25 mouse cellular contexts compared by ENCODE assay signal in genomic region chr2:3499543-3499942, GRCm38 (mm10). TPM values are rescaled to one million over a fixed set of nuclear protein-coding genes. Genes with fewer than 3 reads are reported as not detected.
DNase-seq lines count a peak whose midpoint lies in the region; ATAC-seq and TF ChIP-seq lines count a peak whose summit lies in the region.
"Had no signal": no experiment of that assay in that cellular context is flagged by ENCODE, and none has a peak within 500 bp of the region (broad histone marks: within the 10 kb centered on the region; RNA-seq: fewer than 3 reads in every experiment).

No protein-coding gene starts in this region.

- no peak overlapping the region for H3K9ac ChIP-seq in liver, embryonic 11.5 days (ENCODE audit: low read depth, low read length)
- H3K9ac ChIP-seq in liver, embryonic 13.5 days, result no peak overlapping the region; the same call in 1 of the 2 replicates
- no peak overlapping the region for H3K9ac ChIP-seq in liver, embryonic 16.5 days (ENCODE audit: low read depth, low read length)
- no peak overlapping the region for H3K9ac ChIP-seq in midbrain, embryonic 11.5 days (ENCODE audit: low read length)
- H3K9ac ChIP-seq in stomach, postnatal 0 days (ENCODE audit: low read length), result no peak overlapping the region
- H3K9ac ChIP-seq: embryonic facial prominence, embryonic 12.5 days; embryonic facial prominence, embryonic 15.5 days; forebrain, postnatal 0 days; heart, embryonic 12.5 days; heart, embryonic 15.5 days; hindbrain, embryonic 13.5 days had no signal

- peaks cover 37% of the 10 kb centered on the region for H3K36me3 ChIP-seq in liver, embryonic 11.5 days (ENCODE audit: control insufficient read depth, insufficient read depth, low read length)
- peaks cover 81% of the 10 kb centered on the region for H3K36me3 ChIP-seq in liver, embryonic 13.5 days
- H3K36me3 ChIP-seq in liver, embryonic 16.5 days (ENCODE audit: control insufficient read depth, insufficient read depth), result peaks cover 29% of the 10 kb centered on the region
- H3K36me3 ChIP-seq in midbrain, embryonic 11.5 days (ENCODE audit: control insufficient read depth, insufficient read depth, low read length), result peaks cover 12% of the 10 kb centered on the region
- peaks cover 26% of the 10 kb centered on the region for H3K36me3 ChIP-seq in stomach, postnatal 0 days (ENCODE audit: control insufficient read depth, insufficient read depth, low read length)

- no peaks in the 10 kb centered on the region for H3K4me1 ChIP-seq in liver, embryonic 11.5 days (replicated peaks; ENCODE audit: control insufficient read depth, insufficient read depth, low read length)
- peaks cover 19% of the 10 kb centered on the region for H3K4me1 ChIP-seq in liver, embryonic 13.5 days (replicated peaks)
- no peaks in the 10 kb centered on the region; the same call in 1 of the 2 replicates for H3K4me1 ChIP-seq in liver, embryonic 16.5 days (ENCODE audit: control insufficient read depth, low read depth, low read length)
- H3K4me1 ChIP-seq in midbrain, embryonic 11.5 days (ENCODE audit: control insufficient read depth, insufficient read depth, low read length), result no peaks in the 10 kb centered on the region
- H3K4me1 ChIP-seq in stomach, postnatal 0 days (replicated peaks; ENCODE audit: control insufficient read depth, insufficient read depth), result no peaks in the 10 kb centered on the region
- H3K4me1 ChIP-seq: embryonic facial prominence, embryonic 12.5 days; embryonic facial prominence, embryonic 15.5 days; heart, embryonic 12.5 days; heart, embryonic 15.5 days; hindbrain, embryonic 10.5 days; hindbrain, embryonic 13.5 days had no signal

- TF ChIP-seq CTCF in stomach, postnatal 0 days (IDR thresholded peaks at IDR 0.05; ENCODE audit: low read depth), result no peak

- no peak overlapping the region for H3K27ac ChIP-seq in liver, embryonic 11.5 days (ENCODE audit: low read depth, low read length)
- H3K27ac ChIP-seq in liver, embryonic 13.5 days, result no peak overlapping the region; the same call in 1 of the 2 replicates
- 0 out of 2 replicates have a peak overlapping the region, but pooled peaks have one; percentile 24 for H3K27ac ChIP-seq in liver, embryonic 16.5 days (ENCODE audit: low read length)
- H3K27ac ChIP-seq in midbrain, embryonic 11.5 days (ENCODE audit: low read depth, low read length), result no peak overlapping the region
- H3K27ac ChIP-seq in stomach, postnatal 0 days (replicated peaks), result no peak overlapping the region
- H3K27ac ChIP-seq: embryonic facial prominence, embryonic 12.5 days; embryonic facial prominence, embryonic 15.5 days; heart, embryonic 15.5 days; hindbrain, embryonic 10.5 days; hindbrain, embryonic 13.5 days had no signal

- 88% methylated on average over 6 of the region's 6 CpGs for WGBS in liver, embryonic 11.5 days
- 73% methylated on average over 6 of the region's 6 CpGs for WGBS in liver, embryonic 13.5 days (ENCODE audit: insufficient replicate concordance)
- WGBS in liver, embryonic 16.5 days (ENCODE audit: insufficient replicate concordance), result 47% methylated on average over 6 of the region's 6 CpGs
- 89% methylated on average over 6 of the region's 6 CpGs for WGBS in midbrain, embryonic 11.5 days
- WGBS in stomach, postnatal 0 days, result 84% methylated on average over 6 of the region's 6 CpGs

- peak; percentile 68 for ATAC-seq in liver, embryonic 11.5 days (replicated peaks; ENCODE audit: low FRiP score)
- peak; percentile 73 for ATAC-seq in liver, embryonic 13.5 days (ENCODE audit: low read depth)
- peak; percentile 51; the same call in 1 of the 2 replicates for ATAC-seq in liver, embryonic 16.5 days (ENCODE audit: low read depth)
- no peak for ATAC-seq in midbrain, embryonic 11.5 days (ENCODE audit: low FRiP score)
- no peak for ATAC-seq in stomach, postnatal 0 days (ENCODE audit: low FRiP score, low TSS enrichment)
- ATAC-seq: CD4-positive, CD25-positive, alpha-beta regulatory T cell, adult 4 months; forebrain, embryonic 14.5 days; forebrain, postnatal 0 days; hindbrain, embryonic 16.5 days had no signal

- H3K9me3 ChIP-seq in liver, embryonic 11.5 days (ENCODE audit: control insufficient read depth, low read length), result no peaks in the 10 kb centered on the region
- no peaks in the 10 kb centered on the region for H3K9me3 ChIP-seq in liver, embryonic 13.5 days (replicated peaks)
- H3K9me3 ChIP-seq in liver, embryonic 16.5 days (replicated peaks; ENCODE audit: control insufficient read depth, low read length), result no peaks in the 10 kb centered on the region
- H3K9me3 ChIP-seq in midbrain, embryonic 11.5 days (ENCODE audit: control insufficient read depth, low read length), result no peaks in the 10 kb centered on the region
- H3K9me3 ChIP-seq in stomach, postnatal 0 days (ENCODE audit: control insufficient read depth, low read length), result no peaks in the 10 kb centered on the region
- H3K9me3 ChIP-seq: embryonic facial prominence, embryonic 12.5 days; embryonic facial prominence, embryonic 15.5 days; heart, embryonic 12.5 days; heart, embryonic 15.5 days; hindbrain, embryonic 10.5 days; hindbrain, embryonic 13.5 days had no signal

- H3K27me3 ChIP-seq in liver, embryonic 11.5 days (replicated peaks; ENCODE audit: control insufficient read depth, insufficient read depth, low read length), result no peaks in the 10 kb centered on the region
- no peaks in the 10 kb centered on the region for H3K27me3 ChIP-seq in liver, embryonic 13.5 days
- no peaks in the 10 kb centered on the region for H3K27me3 ChIP-seq in liver, embryonic 16.5 days (ENCODE audit: control insufficient read depth, insufficient read depth, low read depth, low read length)
- no peaks in the 10 kb centered on the region for H3K27me3 ChIP-seq in midbrain, embryonic 11.5 days (ENCODE audit: control insufficient read depth, insufficient read depth, low read length)
- H3K27me3 ChIP-seq in stomach, postnatal 0 days (ENCODE audit: control insufficient read depth, insufficient read depth, low read length), result no peaks in the 10 kb centered on the region
- H3K27me3 ChIP-seq: embryonic facial prominence, embryonic 12.5 days; embryonic facial prominence, embryonic 15.5 days; heart, embryonic 12.5 days; heart, embryonic 15.5 days; hindbrain, embryonic 13.5 days had no signal

- H3K4me2 ChIP-seq in liver, embryonic 11.5 days, result no peak overlapping the region
- no peak overlapping the region for H3K4me2 ChIP-seq in liver, embryonic 13.5 days
- H3K4me2 ChIP-seq in liver, embryonic 16.5 days (ENCODE audit: low read depth, low read length), result no peak overlapping the region
- H3K4me2 ChIP-seq in midbrain, embryonic 11.5 days, result no peak overlapping the region
- no peak overlapping the region for H3K4me2 ChIP-seq in stomach, postnatal 0 days (replicated peaks; ENCODE audit: low read depth)
- H3K4me2 ChIP-seq: embryonic facial prominence, embryonic 12.5 days; embryonic facial prominence, embryonic 15.5 days; heart, embryonic 12.5 days; heart, embryonic 15.5 days; hindbrain, embryonic 13.5 days had no signal

- H3K4me3 ChIP-seq in liver, embryonic 11.5 days (ENCODE audit: low read depth, low read length), result no peak overlapping the region
- no peak overlapping the region for H3K4me3 ChIP-seq in liver, embryonic 13.5 days (replicated peaks)
- no peak overlapping the region for H3K4me3 ChIP-seq in liver, embryonic 16.5 days (ENCODE audit: low read depth, low read length)
- H3K4me3 ChIP-seq in midbrain, embryonic 11.5 days (ENCODE audit: low read depth, low read length), result no peak overlapping the region
- no peak overlapping the region for H3K4me3 ChIP-seq in stomach, postnatal 0 days (ENCODE audit: low read depth, low read length)
- H3K4me3 ChIP-seq: embryonic facial prominence, embryonic 12.5 days; embryonic facial prominence, embryonic 15.5 days; heart, embryonic 12.5 days; heart, embryonic 15.5 days; hindbrain, embryonic 10.5 days; hindbrain, embryonic 13.5 days had no signal

- no peak for TF ChIP-seq EP300 in stomach, postnatal 0 days (optimal IDR thresholded peaks at IDR 0.05)

- no peak for DNase-seq in liver, embryonic 11.5 days (ENCODE audit: low spot score)
- no peak for DNase-seq in liver, embryonic 13.5 days
- DNase-seq in left cerebral cortex, adult 8-10 months (ENCODE audit: low spot score in 2 of 2), result no peak
- no peak for DNase-seq in midbrain, embryonic 11.5 days (ENCODE audit: low spot score, missing footprints)
- no peak for DNase-seq in stomach, postnatal 0 days (ENCODE audit: low spot score)
- DNase-seq: adrenal gland, adult 2 months; adrenal gland, postnatal 14 days; cerebellum, adult 11-12 months; cerebellum, adult 8-10 months; cerebellum, postnatal 10 days; forebrain, postnatal 0 days; gastrocnemius, postnatal 25 days; heart, adult 18-20 months; heart, postnatal 10 days; heart, postnatal 36 days had no signal

RNA-seq across cellular contexts. Expression of gene Gm45902, which starts 13.0 kb away (rescaled TPM):
- polyA plus RNA-seq in liver, embryonic 11.5 days (2014; fragmentation: Nextera tagmentation; extraction: Ambion mirVana), result 5.1 and 5.3 TPM in 2 replicates
- 1.8 and 2.1 TPM in 2 replicates for polyA plus RNA-seq in liver, embryonic 13.5 days (2015; fragmentation: Nextera tagmentation; extraction: Ambion mirVana)
- polyA plus RNA-seq in liver, embryonic 16.5 days (2015; fragmentation: Nextera tagmentation; extraction: Ambion mirVana), result 1.4 and 1.5 TPM in 2 replicates
- total RNA-seq in left cerebral cortex, adult 8-10 months (2022), result 1 to 10 TPM; 4.3 to 5.6 (median 4.6) TPM
- 8.7 and 9.4 TPM in 2 replicates for polyA plus RNA-seq in midbrain, embryonic 11.5 days (2014; fragmentation: Nextera tagmentation; extraction: Ambion mirVana)
- 0.97 and 1.1 TPM in 2 replicates for polyA plus RNA-seq in stomach, postnatal 0 days (2015; fragmentation: Nextera tagmentation; extraction: Ambion mirVana)

RNA-seq across cellular contexts. Expression of gene Hspa14, which starts 13.1 kb away (rescaled TPM):
- 145 and 159 TPM in 2 replicates for polyA plus RNA-seq in liver, embryonic 11.5 days (2014; fragmentation: Nextera tagmentation; extraction: Ambion mirVana)
- 92.3 and 97.3 TPM in 2 replicates for polyA plus RNA-seq in liver, embryonic 13.5 days (2015; fragmentation: Nextera tagmentation; extraction: Ambion mirVana)
- 51.4 and 58.6 TPM in 2 replicates for polyA plus RNA-seq in liver, embryonic 16.5 days (2015; fragmentation: Nextera tagmentation; extraction: Ambion mirVana)
- total RNA-seq in left cerebral cortex, adult 8-10 months (2022), result 10 to 100 TPM; 45.6 to 51.2 (median 48.0) TPM
- polyA plus RNA-seq in midbrain, embryonic 11.5 days (2014; fragmentation: Nextera tagmentation; extraction: Ambion mirVana), result 122 TPM in 2 replicates
- 44.1 and 46.8 TPM in 2 replicates for polyA plus RNA-seq in stomach, postnatal 0 days (2015; fragmentation: Nextera tagmentation; extraction: Ambion mirVana)

RNA-seq across cellular contexts. Expression of gene Cdnf, which starts 13.3 kb away (rescaled TPM):
- polyA plus RNA-seq in liver, embryonic 11.5 days (2014; fragmentation: Nextera tagmentation; extraction: Ambion mirVana), result 0.15 and 0.16 TPM in 2 replicates
- polyA plus RNA-seq in liver, embryonic 13.5 days (2015; fragmentation: Nextera tagmentation; extraction: Ambion mirVana), result 0.12 and 0.15 TPM in 2 replicates
- polyA plus RNA-seq in liver, embryonic 16.5 days (2015; fragmentation: Nextera tagmentation; extraction: Ambion mirVana), result 0.09 and 0.11 TPM in 2 replicates
- total RNA-seq in left cerebral cortex, adult 8-10 months (2022), result 1 to 10 TPM; 1.2 to 2.5 (median 1.8) TPM
- 0.37 TPM in 1 of 2 replicates, not detected in the other for polyA plus RNA-seq in midbrain, embryonic 11.5 days (2014; fragmentation: Nextera tagmentation; extraction: Ambion mirVana)
- polyA plus RNA-seq in stomach, postnatal 0 days (2015; fragmentation: Nextera tagmentation; extraction: Ambion mirVana), result 0.21 and 0.28 TPM in 2 replicates

RNA-seq across cellular contexts. Expression of gene Suv39h2, which starts 24.7 kb away (rescaled TPM):
- 17.6 and 19.3 TPM in 2 replicates for polyA plus RNA-seq in liver, embryonic 11.5 days (2014; fragmentation: Nextera tagmentation; extraction: Ambion mirVana)
- polyA plus RNA-seq in liver, embryonic 13.5 days (2015; fragmentation: Nextera tagmentation; extraction: Ambion mirVana), result 8.8 and 9.3 TPM in 2 replicates
- 3.7 and 4.0 TPM in 2 replicates for polyA plus RNA-seq in liver, embryonic 16.5 days (2015; fragmentation: Nextera tagmentation; extraction: Ambion mirVana)
- total RNA-seq in left cerebral cortex, adult 8-10 months (2022), result 1 to 10 TPM; 2.8 to 4.1 (median 3.6) TPM
- 47.4 and 52.2 TPM in 2 replicates for polyA plus RNA-seq in midbrain, embryonic 11.5 days (2014; fragmentation: Nextera tagmentation; extraction: Ambion mirVana)
- polyA plus RNA-seq in stomach, postnatal 0 days (2015; fragmentation: Nextera tagmentation; extraction: Ambion mirVana), result 3.3 and 3.5 TPM in 2 replicates

Comparison
In these comparisons a context has a peak if more than half of its experiments do, and no peak if none do; other contexts are left out.
1. ATAC-seq: peak in liver, embryonic 11.5 days (single experiment), liver, embryonic 13.5 days (single experiment) and liver, embryonic 16.5 days (single experiment); none in midbrain, embryonic 11.5 days (single experiment) and stomach, postnatal 0 days (single experiment).